Mouse (Mus musculus) gonadal fat pad, adult 2 months (tissue): ENCODE results near the gene Cldn18. TPM values are rescaled to one million over a fixed set of nuclear protein-coding genes. Genes with fewer than 3 reads are reported as not detected.
A peak's percentile ranks its signal among the peaks of the same experiment; 100 is the strongest.

Source experiments
- DNase-seq: peaks from one replicate; pipeline ENCODE4 v3.0.0-alpha.2; 2012; ENCODE audit warnings: low read depth
- polyA plus RNA-seq: library from polyadenylated mRNA; depleted of rRNA; stranded (reverse); fragments of >200 nt; gene quantifications from 2 replicates; pipeline ENCODE4 v1.2.3, GENCODE M21; 2012; rRNA removed

Gene Cldn18
- polyA plus RNA-seq, 1 experiment, result not detected

GRCm38 (mm10) chr9:99685061-99685521 lies 32.0 kb downstream of the Cldn18 start:
- no peak for DNase-seq

DNA sequence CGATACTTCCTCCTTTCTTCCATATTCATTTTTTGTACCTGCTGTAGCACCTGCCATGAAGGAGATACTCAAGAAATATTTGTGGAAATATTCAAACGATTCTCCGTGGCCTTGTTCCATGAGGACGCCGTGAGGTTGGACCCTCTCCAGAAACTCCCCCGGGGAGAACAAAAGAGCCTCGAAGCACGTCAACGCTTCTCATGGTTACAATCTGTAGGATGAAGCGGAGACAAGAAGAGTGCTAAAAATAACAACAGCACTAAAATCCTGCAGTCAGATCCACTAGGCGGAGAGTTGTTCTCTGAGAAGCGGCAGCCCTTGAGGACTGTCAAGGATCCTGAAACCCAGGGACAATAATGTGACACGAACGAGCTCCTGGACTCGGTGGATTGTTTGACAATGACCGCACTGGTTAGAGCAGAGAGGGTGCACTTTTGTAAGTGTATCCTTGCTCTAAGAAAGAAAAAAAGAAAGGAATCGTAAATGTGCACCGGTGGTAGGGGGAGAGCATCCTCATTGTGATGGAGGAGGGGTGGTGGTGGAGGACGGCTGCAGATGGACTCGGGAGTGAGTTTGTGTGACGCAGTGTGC lies 35.0 kb downstream of the Cldn18 start:
- no peak for DNase-seq

DNA sequence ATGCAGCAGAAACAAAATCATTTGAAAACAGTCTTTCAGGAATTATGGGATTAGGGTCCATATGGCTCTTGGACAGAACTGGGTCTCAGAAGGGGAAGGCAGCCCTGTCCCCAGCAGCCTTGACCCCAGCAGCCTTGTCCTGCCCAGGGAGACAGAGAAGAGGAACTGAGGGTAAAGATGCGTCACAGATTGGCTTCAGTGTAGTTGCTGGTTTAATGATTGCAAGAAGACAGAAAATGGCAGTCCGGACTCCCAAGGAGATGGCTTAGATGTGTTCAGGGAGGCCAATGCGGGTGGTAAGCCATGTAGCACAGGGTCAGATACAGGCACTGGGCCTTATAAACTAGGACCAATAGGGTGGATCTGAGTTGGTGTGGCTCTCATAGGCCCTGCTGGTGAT lies 41.4 kb downstream of the Cldn18 start:
- DNase-seq, result no peak

- no peak for DNase-seq
Measured at GRCm38 (mm10) chr9:99671603-99672002, 45.5 kb downstream of the Cldn18 start.

GRCm38 (mm10) chr9:99667596-99667995 lies 49.5 kb downstream of the Cldn18 start:
- no peak for DNase-seq

- DNase-seq, result no peak
Measured at GRCm38 (mm10) chr9:99662887-99663286, 54.2 kb downstream of the Cldn18 start.

- no peak for DNase-seq
Measured at GRCm38 (mm10) chr9:99662406-99662805, 54.7 kb downstream of the Cldn18 start.

DNA sequence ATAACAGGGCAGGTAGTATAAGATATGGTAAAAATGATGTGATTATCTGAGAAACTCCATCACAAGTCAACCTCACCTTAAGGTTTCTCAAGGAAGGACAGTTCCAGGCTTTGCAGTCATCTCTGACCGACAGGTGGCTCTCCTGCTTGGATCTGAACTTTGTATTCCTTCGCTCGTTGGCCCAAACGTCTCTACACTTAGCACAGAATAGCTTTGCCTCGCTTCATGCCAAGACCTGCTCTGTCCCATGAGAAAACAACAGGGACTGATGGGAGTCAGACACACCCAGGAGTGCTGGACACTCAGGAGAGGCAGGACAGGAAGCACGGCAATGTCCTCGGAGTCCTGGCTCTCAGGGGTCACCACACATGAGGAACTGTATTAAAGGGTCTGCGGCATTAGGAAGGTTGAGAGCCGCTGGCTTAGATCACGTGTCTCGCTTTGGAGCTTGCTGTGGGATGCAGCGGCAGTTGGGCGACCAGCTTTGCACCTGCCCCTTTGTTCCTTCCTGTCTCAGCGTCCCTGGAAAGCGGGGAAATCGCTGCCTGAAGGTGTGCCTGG lies 55.4 kb downstream of the Cldn18 start:
- DNase-seq, result no peak

- no peak for DNase-seq
Measured at GRCm38 (mm10) chr9:99660756-99661155, 56.3 kb downstream of the Cldn18 start.

GRCm38 (mm10) chr9:99646102-99646501 lies 71.0 kb downstream of the Cldn18 start:
- DNase-seq, result peak; percentile 92

- no peak for DNase-seq
Measured at GRCm38 (mm10) chr9:99645416-99645815, 71.7 kb downstream of the Cldn18 start.

GRCm38 (mm10) chr9:99639957-99640356 lies 77.1 kb downstream of the Cldn18 start:
- peak; percentile 89 for DNase-seq

Other genes with a start within 250 kb of the Cldn18 start
- 12.5 and 13.5 TPM in 2 replicates for gene Armc8, start 148.4 kb downstream of the Cldn18 start, polyA plus RNA-seq
- 5.9 and 7.7 TPM in 2 replicates for gene Dbr1, start 141.5 kb downstream of the Cldn18 start, polyA plus RNA-seq
- not detected in 2 replicates for gene A4gnt, start 104.8 kb downstream of the Cldn18 start, polyA plus RNA-seq
- 2.0 and 2.9 TPM in 2 replicates for gene Dzip1l, start 87.8 kb downstream of the Cldn18 start, polyA plus RNA-seq
- not detected in 2 replicates for gene Sox14, start 158.9 kb upstream of the Cldn18 start, polyA plus RNA-seq